Mouse (Mus musculus): Measurements from ENCODE around the gene Olfr1425. TPM values are rescaled to one million over a fixed set of nuclear protein-coding genes. Genes with fewer than 3 reads are reported as not detected.
A peak's percentile ranks its signal among the peaks of the same experiment; 100 is the strongest.
"Not testable (repeated sequence)": the region's sequence is repeated elsewhere in the genome, so short reads cannot be mapped to it uniquely, and the experiment has no call there.

Olfr1425 gene
- polyA plus RNA-seq, 1 experiment from 2014 or later = not detected

GRCm38 (mm10) chr19:12062582-12062981 is 14.9 kb downstream of the Olfr1425 start, which contains the start of gene Olfr1424:
TSS of gene Olfr1424 (minus strand) at chr19:12062682.
- not testable (repeated sequence) for H3K4me2 ChIP-seq (ENCODE audit: low read depth, low read length); ATAC-seq (ENCODE audit: low read depth); H3K36me3 ChIP-seq (ENCODE audit: control insufficient read depth, insufficient read depth, low read length); H3K4me3 ChIP-seq (ENCODE audit: low read length); H3K27me3 ChIP-seq (ENCODE audit: control insufficient read depth, insufficient read depth, low read depth, low read length); H3K27ac ChIP-seq (ENCODE audit: low read length); H3K9ac ChIP-seq (ENCODE audit: low read length); H3K4me1 ChIP-seq (replicated peaks; ENCODE audit: control insufficient read depth, insufficient read depth, low read length); H3K9me3 ChIP-seq (ENCODE audit: control insufficient read depth, low read length)
- 81% methylated on average over 1 of the region's 1 CpGs for WGBS

DNA sequence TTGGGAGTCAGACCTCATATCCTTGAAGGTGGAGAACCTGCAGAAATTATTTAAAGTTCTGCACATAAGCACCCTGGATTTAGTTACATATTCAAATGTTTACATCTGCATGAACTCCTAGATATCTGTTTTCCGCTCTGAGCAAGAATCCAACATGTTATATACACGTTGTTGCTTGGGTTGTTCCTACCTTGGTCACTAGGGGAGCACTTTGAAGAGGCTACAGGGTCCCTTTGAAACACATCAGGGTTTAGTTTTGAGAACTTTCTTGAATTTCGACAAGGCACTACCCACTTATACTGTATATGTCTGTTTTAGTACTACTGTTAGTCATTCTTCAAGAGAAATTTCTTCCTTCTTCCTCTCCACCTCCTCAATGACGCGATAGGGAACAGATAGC is 34.4 kb downstream of the Olfr1425 start:
- no peaks in the 10 kb centered on the region for H3K4me1 ChIP-seq (replicated peaks; ENCODE audit: control insufficient read depth, insufficient read depth, low read length)
- no peak overlapping the region for H3K9ac ChIP-seq (ENCODE audit: low read length)
- no peaks in the 10 kb centered on the region for H3K9me3 ChIP-seq (ENCODE audit: control insufficient read depth, low read length)
- no peaks in the 10 kb centered on the region for H3K27me3 ChIP-seq (ENCODE audit: control insufficient read depth, insufficient read depth, low read depth, low read length)
- H3K4me3 ChIP-seq (ENCODE audit: low read length) = no peak overlapping the region
- WGBS = 91% methylated on average over 5 of the region's 5 CpGs
- no peaks in the 10 kb centered on the region for H3K36me3 ChIP-seq (ENCODE audit: control insufficient read depth, insufficient read depth, low read length)
- no peak for ATAC-seq (ENCODE audit: low read depth)
- H3K27ac ChIP-seq (ENCODE audit: low read length) = no peak overlapping the region
- no peak overlapping the region for H3K4me2 ChIP-seq (ENCODE audit: low read depth, low read length)

DNA sequence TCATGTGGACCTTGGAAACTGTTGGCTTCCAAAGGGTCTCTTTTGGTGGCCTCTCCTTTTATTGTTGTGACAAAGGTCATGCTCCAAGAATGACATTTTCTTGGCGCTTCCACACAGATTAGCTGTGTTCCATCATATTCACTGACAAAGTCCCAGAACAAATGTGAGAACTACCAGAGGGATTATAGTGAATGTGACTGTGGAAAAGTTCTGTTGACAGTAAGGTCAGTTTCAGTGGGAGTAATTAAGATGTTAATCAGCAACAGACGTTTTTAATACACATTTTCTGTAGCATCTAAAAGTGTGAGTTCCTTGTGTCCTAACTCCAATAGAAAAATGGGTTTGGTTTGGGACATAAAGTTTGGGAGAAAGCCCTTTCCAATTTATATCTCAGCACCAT is 36.3 kb downstream of the Olfr1425 start, which contains the start of gene Olfr1423:
Gene Olfr1423, minus strand, starts transcription at position 101 of the 400 bp plus-strand sequence.
- Histone ChIP-seq H3K4me1 (replicated peaks; ENCODE audit: control insufficient read depth, insufficient read depth, low read length) (no peaks in the 10 kb centered on the region), H3K36me3 (ENCODE audit: control insufficient read depth, insufficient read depth, low read length) (no peaks in the 10 kb centered on the region), H3K9ac (ENCODE audit: low read length) (no peak within 1 kb of the TSS), H3K4me3 (ENCODE audit: low read length) (no peak within 1 kb of the TSS), H3K27me3 (ENCODE audit: control insufficient read depth, insufficient read depth, low read depth, low read length) (no peaks in the 10 kb centered on the region), H3K4me2 (ENCODE audit: low read depth, low read length) (no peak within 1 kb of the TSS), H3K9me3 (ENCODE audit: control insufficient read depth, low read length) (no peaks in the 10 kb centered on the region), H3K27ac (ENCODE audit: low read length) (no peak within 1 kb of the TSS)
- 47% methylated on average over 2 of the region's 2 CpGs for WGBS
- no peak for ATAC-seq (ENCODE audit: low read depth)

DNA sequence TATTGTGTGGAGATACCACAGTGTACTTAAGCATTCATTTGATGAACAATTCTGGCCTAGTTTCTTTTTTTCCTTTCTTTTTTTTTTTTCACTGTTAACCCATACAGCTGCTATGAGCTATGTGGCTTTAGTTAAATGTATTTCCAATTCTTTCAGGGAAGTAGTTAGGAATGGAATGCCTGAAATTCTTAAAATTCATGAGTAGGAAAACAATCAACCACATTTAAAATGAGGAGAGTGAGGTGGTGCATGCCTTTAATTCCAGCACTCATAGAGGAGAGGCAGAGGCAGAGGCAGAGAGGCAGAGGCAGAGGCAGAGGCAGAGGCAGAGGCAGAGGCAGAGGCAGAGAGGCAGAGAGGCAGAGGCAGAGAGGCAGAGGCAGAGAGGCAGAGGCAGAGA is 39.8 kb downstream of the Olfr1425 start:
- no peaks in the 10 kb centered on the region for H3K36me3 ChIP-seq (ENCODE audit: control insufficient read depth, insufficient read depth, low read length)
- no peaks in the 10 kb centered on the region for H3K27me3 ChIP-seq (ENCODE audit: control insufficient read depth, insufficient read depth, low read depth, low read length)
- no peak for ATAC-seq (ENCODE audit: low read depth)
- H3K9ac ChIP-seq (ENCODE audit: low read length) = no peak overlapping the region
- no peaks in the 10 kb centered on the region for H3K9me3 ChIP-seq (ENCODE audit: control insufficient read depth, low read length)
- no peak overlapping the region for H3K4me2 ChIP-seq (ENCODE audit: low read depth, low read length)
- H3K27ac ChIP-seq (ENCODE audit: low read length) = no peak overlapping the region
- H3K4me3 ChIP-seq (ENCODE audit: low read length) = no peak overlapping the region
- H3K4me1 ChIP-seq (replicated peaks; ENCODE audit: control insufficient read depth, insufficient read depth, low read length) = no peaks in the 10 kb centered on the region

- no peak for ATAC-seq (ENCODE audit: low read depth)
- Histone ChIP-seq H3K4me3 (ENCODE audit: low read length) (no peak overlapping the region), H3K27ac (ENCODE audit: low read length) (no peak overlapping the region), H3K9me3 (ENCODE audit: control insufficient read depth, low read length) (no peaks in the 10 kb centered on the region), H3K36me3 (ENCODE audit: control insufficient read depth, insufficient read depth, low read length) (no peaks in the 10 kb centered on the region), H3K4me1 (replicated peaks; ENCODE audit: control insufficient read depth, insufficient read depth, low read length) (no peaks in the 10 kb centered on the region), H3K4me2 (ENCODE audit: low read depth, low read length) (no peak overlapping the region), H3K27me3 (ENCODE audit: control insufficient read depth, insufficient read depth, low read depth, low read length) (no peaks in the 10 kb centered on the region), H3K9ac (ENCODE audit: low read length) (no peak overlapping the region)
- 19% methylated on average over 2 of the region's 2 CpGs for WGBS
Measured at GRCm38 (mm10) chr19:12026606-12027005, 50.9 kb downstream of the Olfr1425 start.

- H3K9me3 ChIP-seq (ENCODE audit: control insufficient read depth, low read length) = no peaks in the 10 kb centered on the region
- H3K27me3 ChIP-seq (ENCODE audit: control insufficient read depth, insufficient read depth, low read depth, low read length) = no peaks in the 10 kb centered on the region
- ATAC-seq (ENCODE audit: low read depth) = peak; percentile 61
- no peak overlapping the region for H3K4me2 ChIP-seq (ENCODE audit: low read depth, low read length)
- no peaks in the 10 kb centered on the region for H3K36me3 ChIP-seq (ENCODE audit: control insufficient read depth, insufficient read depth, low read length)
- no peak overlapping the region for H3K27ac ChIP-seq (ENCODE audit: low read length)
- H3K9ac ChIP-seq (ENCODE audit: low read length) = no peak overlapping the region
- no peaks in the 10 kb centered on the region for H3K4me1 ChIP-seq (replicated peaks; ENCODE audit: control insufficient read depth, insufficient read depth, low read length)
- no peak overlapping the region for H3K4me3 ChIP-seq (ENCODE audit: low read length)
- 66% methylated on average over 3 of the region's 3 CpGs for WGBS
Measured at GRCm38 (mm10) chr19:12025333-12025732, 52.2 kb downstream of the Olfr1425 start.

- 75% methylated on average over 4 of the region's 4 CpGs for WGBS
- Histone ChIP-seq H3K36me3 (ENCODE audit: control insufficient read depth, insufficient read depth, low read length) (no peaks in the 10 kb centered on the region), H3K27me3 (ENCODE audit: control insufficient read depth, insufficient read depth, low read depth, low read length) (no peaks in the 10 kb centered on the region), H3K4me1 (replicated peaks; ENCODE audit: control insufficient read depth, insufficient read depth, low read length) (no peaks in the 10 kb centered on the region), H3K4me2 (ENCODE audit: low read depth, low read length) (no peak overlapping the region), H3K27ac (ENCODE audit: low read length) (no peak overlapping the region), H3K9ac (ENCODE audit: low read length) (no peak overlapping the region), H3K4me3 (ENCODE audit: low read length) (no peak overlapping the region), H3K9me3 (ENCODE audit: control insufficient read depth, low read length) (no peaks in the 10 kb centered on the region)
- ATAC-seq (ENCODE audit: low read depth) = no peak
Measured at GRCm38 (mm10) chr19:12024149-12024548, 53.4 kb downstream of the Olfr1425 start.

Other genes with a start within 250 kb of the Olfr1425 start
- gene Olfr1417, start 238.5 kb downstream of the Olfr1425 start, polyA plus RNA-seq (2015; fragmentation: Nextera tagmentation; extraction: Ambion mirVana) = not detected in 2 replicates
- gene Olfr1418, start 216.7 kb downstream of the Olfr1425 start, polyA plus RNA-seq (2015; fragmentation: Nextera tagmentation; extraction: Ambion mirVana) = not detected in 2 replicates
- not detected in 2 replicates for gene Olfr1419, start 202.6 kb downstream of the Olfr1425 start, polyA plus RNA-seq (2015; fragmentation: Nextera tagmentation; extraction: Ambion mirVana)
- gene Olfr1420, start 191.2 kb downstream of the Olfr1425 start, polyA plus RNA-seq (2015; fragmentation: Nextera tagmentation; extraction: Ambion mirVana) = 0.05 TPM in 1 of 2 replicates, not detected in the other
- 18.9 and 19.0 TPM in 2 replicates for gene Patl1, start 165.3 kb downstream of the Olfr1425 start, polyA plus RNA-seq (2015; fragmentation: Nextera tagmentation; extraction: Ambion mirVana)
- 3.1 and 4.0 TPM in 2 replicates for gene Osbp, start 111.8 kb downstream of the Olfr1425 start, polyA plus RNA-seq (2015; fragmentation: Nextera tagmentation; extraction: Ambion mirVana)
- gene Olfr1423, start 36.4 kb downstream of the Olfr1425 start, polyA plus RNA-seq (2015; fragmentation: Nextera tagmentation; extraction: Ambion mirVana) = not detected in 2 replicates
- not detected in 2 replicates for gene Olfr1424, start 15.0 kb downstream of the Olfr1425 start, polyA plus RNA-seq (2015; fragmentation: Nextera tagmentation; extraction: Ambion mirVana)
- not detected in 2 replicates for gene Olfr1426, start 14.3 kb upstream of the Olfr1425 start, polyA plus RNA-seq (2015; fragmentation: Nextera tagmentation; extraction: Ambion mirVana)
- not detected in 2 replicates for gene Olfr1427, start 25.6 kb upstream of the Olfr1425 start, polyA plus RNA-seq (2015; fragmentation: Nextera tagmentation; extraction: Ambion mirVana)
- gene Olfr1428, start 38.2 kb upstream of the Olfr1425 start, polyA plus RNA-seq (2015; fragmentation: Nextera tagmentation; extraction: Ambion mirVana) = not detected in 2 replicates
- not detected in 2 replicates for gene Olfr76, start 45.5 kb upstream of the Olfr1425 start, polyA plus RNA-seq (2015; fragmentation: Nextera tagmentation; extraction: Ambion mirVana)
- gene Olfr1555-ps1, start 92.4 kb upstream of the Olfr1425 start, polyA plus RNA-seq (2015; fragmentation: Nextera tagmentation; extraction: Ambion mirVana) = not detected in 2 replicates
- not detected in 2 replicates for gene Olfr1431, start 122.9 kb upstream of the Olfr1425 start, polyA plus RNA-seq (2015; fragmentation: Nextera tagmentation; extraction: Ambion mirVana)
- not detected in 2 replicates for gene Olfr1432, start 154.9 kb upstream of the Olfr1425 start, polyA plus RNA-seq (2015; fragmentation: Nextera tagmentation; extraction: Ambion mirVana)
- not detected in 2 replicates for gene Olfr262, start 163.9 kb upstream of the Olfr1425 start, polyA plus RNA-seq (2015; fragmentation: Nextera tagmentation; extraction: Ambion mirVana)
- gene Olfr235, start 183.3 kb upstream of the Olfr1425 start, polyA plus RNA-seq (2015; fragmentation: Nextera tagmentation; extraction: Ambion mirVana) = not detected in 2 replicates
- gene Olfr1434, start 202.1 kb upstream of the Olfr1425 start, polyA plus RNA-seq (2015; fragmentation: Nextera tagmentation; extraction: Ambion mirVana) = not detected in 2 replicates
- not detected in 2 replicates for gene Olfr1436, start 221.4 kb upstream of the Olfr1425 start, polyA plus RNA-seq (2015; fragmentation: Nextera tagmentation; extraction: Ambion mirVana)
- gene Olfr1437, start 247.4 kb upstream of the Olfr1425 start, polyA plus RNA-seq (2015; fragmentation: Nextera tagmentation; extraction: Ambion mirVana) = not detected in 2 replicates

Measured in lung, embryonic 16.5 days (tissue).